Mouse (Mus musculus) liver, embryonic 14.5 days (tissue): ENCODE data around the gene Trim2. TPM values are rescaled to one million over a fixed set of nuclear protein-coding genes. Genes with fewer than 3 reads are reported as not detected.
A peak's percentile ranks its signal among the peaks of the same experiment; 100 is the strongest.

Experiments used
- ATAC-seq: fragments of 200-750 bp; cut with Nextera tagmentation; 2 replicates; pipeline ENCODE4 v1.8.0; 2017; ENCODE audit warnings: moderate number of reproducible peaks, mild to moderate bottlenecking, moderate library complexity; ENCODE audit not compliant: insufficient read depth
- DNase-seq, 3 experiments: peaks; one replicate each; pipeline ENCODE4 v3.0.0-alpha.2; 2012 to 2013; ENCODE audit warnings: low read depth in 3 of 3, low spot score in 3 of 3
- H3K27ac ChIP-seq: fragments of 300-500 bp; sonication (generic); 2 replicates; pipeline ENCODE4 v1.5.1; 2014; ENCODE audit warnings: moderate library complexity, mild to moderate bottlenecking, control low read depth, inconsistent platforms
- H3K27me3 ChIP-seq: fragments of 300-500 bp; sonication (generic); 2 replicates; pipeline ENCODE4 v1.6.1; 2014; ENCODE audit warnings: mild to moderate bottlenecking, low read length, moderate library complexity; ENCODE audit not compliant: control insufficient read depth, insufficient read depth
- H3K36me3 ChIP-seq: fragments of 300-500 bp; sonication (generic); replicated peaks from 2 replicates; pipeline ENCODE4 v1.6.1; 2014; ENCODE audit warnings: low read depth; ENCODE audit not compliant: control insufficient read depth, insufficient read depth
- H3K4me1 ChIP-seq, 2 experiments: fragments of 200-500 bp in 1 of 2; fragments of 300-500 bp in 1 of 2; sonication (generic) in 1 of 2; replicated peaks; 2 replicates each; pipeline ENCODE4 v1.6.1; 2012 to 2014; ENCODE audit warnings: antibody characterized with exemption in 1 of 2, inconsistent platforms in 1 of 2, low read length in 1 of 2; ENCODE audit not compliant: control insufficient read depth in 2 of 2, insufficient read depth in 2 of 2
- H3K4me2 ChIP-seq: fragments of 300-500 bp; sonication (generic); 2 replicates; pipeline ENCODE4 v1.6.1; 2014; ENCODE audit warnings: low read depth, mild to moderate bottlenecking, control low read depth, moderate library complexity
- H3K4me3 ChIP-seq, 2 experiments: fragments of 200-500 bp in 1 of 2; fragments of 300-500 bp in 1 of 2; sonication (generic) in 1 of 2; 2 replicates each; pipeline ENCODE4 v1.5.1; 2012 to 2014; ENCODE audit warnings: low read depth in 2 of 2, low read length in 2 of 2, mild to moderate bottlenecking in 2 of 2, control low read depth in 1 of 2, inconsistent platforms in 1 of 2, moderate library complexity in 1 of 2; ENCODE audit not compliant: insufficient read depth in 1 of 2
- H3K9ac ChIP-seq: fragments of 300-500 bp; sonication (generic); replicated peaks from 2 replicates; pipeline ENCODE4 v1.6.1; 2014; ENCODE audit warnings: mild to moderate bottlenecking, control low read depth, moderate library complexity
- H3K9me3 ChIP-seq: fragments of 300-500 bp; sonication (generic); 2 replicates; pipeline ENCODE4 v1.6.1; 2016; ENCODE audit warnings: low read length, mixed read lengths; ENCODE audit not compliant: control insufficient read depth
- CTCF ChIP-seq: IDR thresholded peaks from 2 replicates; pipeline ENCODE4 v1.5.1; 2016; ENCODE audit warnings: antibody characterized with exemption, low read depth, control low read depth
- EP300 ChIP-seq: IDR thresholded peaks from 2 replicates; pipeline ENCODE4 v1.6.1; 2016; ENCODE audit warnings: antibody characterized with exemption, low read depth
- WGBS: fragments of 180-500 bp; shearing (Covaris S2); extraction: QIAGEN DNeasy Blood & Tissue Kit; methylation state at CpG from one replicate; pipeline ENCODE4 v1.1.7; 2014; ENCODE audit not compliant: insufficient replicate concordance; 5-methylcytosine and 5-hydroxymethylcytosine counted together
- polyA plus RNA-seq, 2 experiments: library from polyadenylated mRNA; depleted of rRNA in 1 of 2; stranded (reverse) in 1 of 2; unstranded in 1 of 2; fragments of >200 nt; fragmentation: Nextera tagmentation in 1 of 2; extraction: Ambion mirVana in 1 of 2; gene quantifications; 2 replicates each; pipeline versions ENCODE4 v1.2.1 to v1.2.3; 2012 to 2014

Trim2 gene
- polyA plus RNA-seq, 2 experiments = 2.5 to 3.5 TPM

GRCm38 (mm10) chr3:84169393-84170005, 137.2 kb downstream of the Trim2 start:
- no peaks in the 10 kb centered on the region for H3K36me3 ChIP-seq
- no peak overlapping the region for H3K4me3 ChIP-seq
- H3K9ac ChIP-seq = no peak overlapping the region
- DNase-seq = no peak
- H3K9me3 ChIP-seq = no peaks in the 10 kb centered on the region
- H3K27me3 ChIP-seq = no peaks in the 10 kb centered on the region
- ATAC-seq = no peak
- H3K27ac ChIP-seq = no peak overlapping the region
- H3K4me1 ChIP-seq = no peaks in the 10 kb centered on the region
- WGBS = 56% methylated on average over 8 of the region's 8 CpGs
- no peak for TF ChIP-seq EP300
- TF ChIP-seq CTCF = peak; percentile 33; the same call in 1 of the 2 replicates
- no peak overlapping the region for H3K4me2 ChIP-seq

GRCm38 (mm10) chr3:84168943-84169342, 137.7 kb downstream of the Trim2 start:
- Histone ChIP-seq H3K4me2 (no peak overlapping the region), H3K9ac (no peak overlapping the region), H3K36me3 (no peaks in the 10 kb centered on the region), H3K4me1 (no peaks in the 10 kb centered on the region), H3K9me3 (no peaks in the 10 kb centered on the region), H3K27ac (no peak overlapping the region), H3K4me3 (no peak overlapping the region), H3K27me3 (no peaks in the 10 kb centered on the region)
- ATAC-seq = no peak
- 52% methylated on average over 6 of the region's 6 CpGs for WGBS
- no peak for DNase-seq
- TF ChIP-seq CTCF = no peak
- TF ChIP-seq EP300 = no peak

- no peak overlapping the region for H3K4me3 ChIP-seq
- ATAC-seq = no peak
- H3K4me1 ChIP-seq = no peaks in the 10 kb centered on the region
- H3K9ac ChIP-seq = no peak overlapping the region
- no peak overlapping the region for H3K27ac ChIP-seq
- 67% methylated on average over 5 of the region's 5 CpGs for WGBS
- TF ChIP-seq EP300 (no peak), CTCF (no peak)
- no peak overlapping the region for H3K4me2 ChIP-seq
- no peaks in the 10 kb centered on the region for H3K9me3 ChIP-seq
- no peaks in the 10 kb centered on the region for H3K36me3 ChIP-seq
- no peaks in the 10 kb centered on the region for H3K27me3 ChIP-seq
- no peak for DNase-seq
Observed at GRCm38 (mm10) chr3:84166073-84166472, 140.6 kb downstream of the Trim2 start.

GRCm38 (mm10) chr3:84165391-84165790, 141.3 kb downstream of the Trim2 start:
- Histone ChIP-seq H3K9ac (no peak overlapping the region), H3K36me3 (no peaks in the 10 kb centered on the region), H3K4me1 (no peaks in the 10 kb centered on the region), H3K9me3 (no peaks in the 10 kb centered on the region), H3K27me3 (no peaks in the 10 kb centered on the region), H3K27ac (no peak overlapping the region), H3K4me2 (no peak overlapping the region), H3K4me3 (no peak overlapping the region)
- ATAC-seq (no peak), DNase-seq (no peak)
- WGBS = 72% methylated on average over 3 of the region's 3 CpGs
- no peak for TF ChIP-seq EP300
- no peak for TF ChIP-seq CTCF

GRCm38 (mm10) chr3:84157559-84158350, 148.9 kb downstream of the Trim2 start:
- DNase-seq = no peak
- no peak overlapping the region for H3K4me3 ChIP-seq
- 69% methylated on average over 4 of the region's 4 CpGs for WGBS

More at GRCm38 (mm10) chr3:84157559-84158350, 148.9 kb downstream of the Trim2 start:
- Histone ChIP-seq H3K27ac (no peak overlapping the region), H3K4me1 (peaks cover 6 to 9% of the 10 kb centered on the region in 2 experiments), H3K36me3 (no peaks in the 10 kb centered on the region), H3K27me3 (no peaks in the 10 kb centered on the region), H3K9ac (no peak overlapping the region), H3K4me2 (no peak overlapping the region), H3K9me3 (no peaks in the 10 kb centered on the region)
- ATAC-seq = no peak
- TF ChIP-seq EP300 (no peak), CTCF (no peak)
